Mouse (Mus musculus): ENCODE measurements around the gene Bpifb2. TPM values are rescaled to one million over a fixed set of nuclear protein-coding genes. Genes with fewer than 3 reads are reported as not detected.
"Not testable (repeated sequence)": the region's sequence is repeated elsewhere in the genome, so short reads cannot be mapped to it uniquely, and the experiment has no call there.

Bpifb2 gene
- not detected in 2 replicates for polyA plus RNA-seq (2015; fragmentation: Nextera tagmentation; extraction: Ambion mirVana)

GRCm38 (mm10) chr2:153874745-153875144 is at the start of gene Bpifb2:
Gene Bpifb2 (plus strand): TSS chr2:153875045.
- no peaks in the 10 kb centered on the region for H3K4me1 ChIP-seq (replicated peaks; ENCODE audit: control insufficient read depth, insufficient read depth, low read length)
- H3K27me3 ChIP-seq (replicated peaks; ENCODE audit: control insufficient read depth, insufficient read depth, low read length): no peaks in the 10 kb centered on the region
- H3K4me3 ChIP-seq (ENCODE audit: low read depth, low read length): no peak within 1 kb of the TSS
- no peak for TF ChIP-seq CTCF (IDR thresholded peaks at IDR 0.05; ENCODE audit: low read depth)
- H3K4me2 ChIP-seq (replicated peaks; ENCODE audit: low read depth): no peak within 1 kb of the TSS
- H3K9me3 ChIP-seq (ENCODE audit: control insufficient read depth): no peaks in the 10 kb centered on the region
- ATAC-seq: no peak
- no peak within 1 kb of the TSS for H3K27ac ChIP-seq (ENCODE audit: low read depth, low read length)
- 56% methylated on average over 9 of the region's 9 CpGs for WGBS
- no peaks in the 10 kb centered on the region for H3K36me3 ChIP-seq (ENCODE audit: control insufficient read depth, insufficient read depth)
- no peak within 1 kb of the TSS for H3K9ac ChIP-seq (ENCODE audit: low read depth, low read length)

DNA sequence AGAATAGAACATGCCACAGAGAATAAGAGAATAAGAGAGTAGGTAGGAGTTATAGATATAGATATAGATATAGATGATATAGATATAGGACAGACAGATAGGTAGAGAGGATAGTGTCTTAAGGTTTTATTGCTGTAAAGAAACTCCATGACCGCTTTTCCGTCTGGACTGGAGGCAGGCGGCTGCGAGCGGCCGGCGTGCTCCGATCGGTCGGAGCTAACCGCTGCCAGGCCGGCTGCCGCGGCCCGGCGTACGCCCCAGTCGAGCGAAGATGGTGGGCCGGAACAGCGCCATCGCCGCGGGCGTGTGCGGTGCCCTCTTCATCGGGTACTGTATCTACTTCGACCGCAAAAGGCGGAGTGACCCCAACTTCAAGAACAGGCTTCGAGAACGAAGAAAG is 48.9 kb upstream of the Bpifb2 start:
- ATAC-seq: not testable (repeated sequence)

DNA sequence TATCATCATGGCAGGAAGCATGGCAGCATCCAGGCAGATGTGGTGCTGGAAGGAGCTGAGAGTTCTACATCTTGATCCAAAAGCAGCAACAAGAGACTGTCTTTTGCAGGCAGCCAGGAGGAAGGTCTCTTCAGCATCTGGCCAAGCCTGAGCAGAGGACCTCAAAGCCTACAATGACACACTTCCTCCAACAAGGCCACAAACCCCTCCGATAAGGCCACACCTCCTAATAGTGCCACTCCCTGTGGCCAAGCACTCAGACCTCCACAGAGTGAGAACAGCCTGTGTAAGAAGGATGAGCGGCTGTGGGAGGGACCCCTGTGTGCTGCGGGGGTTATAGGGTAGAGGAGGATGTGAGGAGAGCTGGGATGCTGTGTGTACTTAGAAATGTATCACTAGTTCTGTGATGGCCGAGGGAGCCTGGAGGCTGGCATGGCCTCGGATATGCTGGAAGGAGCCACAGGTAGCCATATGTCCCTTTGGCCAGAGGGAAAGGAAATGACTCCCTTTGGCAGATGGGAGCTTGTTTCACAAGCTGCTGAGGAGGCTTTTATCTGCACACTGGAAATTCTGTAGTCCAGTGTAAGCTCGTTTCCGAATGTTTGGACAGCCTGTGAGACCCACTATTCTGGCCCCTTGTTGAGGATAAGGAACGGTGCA is 47.5 kb upstream of the Bpifb2 start:
- no peak for TF ChIP-seq CTCF (IDR thresholded peaks at IDR 0.05; ENCODE audit: low read depth)
- Histone ChIP-seq H3K27ac (ENCODE audit: low read depth, low read length) (no peak overlapping the region), H3K4me3 (ENCODE audit: low read depth, low read length) (no peak overlapping the region), H3K36me3 (ENCODE audit: control insufficient read depth, insufficient read depth) (no peaks in the 10 kb centered on the region), H3K4me1 (replicated peaks; ENCODE audit: control insufficient read depth, insufficient read depth, low read length) (no peaks in the 10 kb centered on the region), H3K9me3 (ENCODE audit: control insufficient read depth) (no peaks in the 10 kb centered on the region), H3K9ac (ENCODE audit: low read depth, low read length) (no peak overlapping the region), H3K27me3 (replicated peaks; ENCODE audit: control insufficient read depth, insufficient read depth, low read length) (no peaks in the 10 kb centered on the region), H3K4me2 (replicated peaks; ENCODE audit: low read depth) (no peak overlapping the region)
- no peak for ATAC-seq
- 82% methylated on average over 8 of the region's 8 CpGs for WGBS

More for the DNA sequence above, 48.9 kb upstream of the Bpifb2 start:
- H3K4me2 ChIP-seq (replicated peaks; ENCODE audit: low read depth); H3K9me3 ChIP-seq (ENCODE audit: control insufficient read depth); H3K27me3 ChIP-seq (replicated peaks; ENCODE audit: control insufficient read depth, insufficient read depth, low read length); H3K4me3 ChIP-seq (ENCODE audit: low read depth, low read length); H3K36me3 ChIP-seq (ENCODE audit: control insufficient read depth, insufficient read depth); H3K9ac ChIP-seq (ENCODE audit: low read depth, low read length); H3K4me1 ChIP-seq (replicated peaks; ENCODE audit: control insufficient read depth, insufficient read depth, low read length); H3K27ac ChIP-seq (ENCODE audit: low read depth, low read length): not testable (repeated sequence)
- 69% methylated on average over 32 of the region's 32 CpGs for WGBS

- Histone ChIP-seq H3K4me3 (ENCODE audit: low read depth, low read length) (no peak overlapping the region), H3K9ac (ENCODE audit: low read depth, low read length) (no peak overlapping the region), H3K9me3 (ENCODE audit: control insufficient read depth) (no peaks in the 10 kb centered on the region), H3K27ac (ENCODE audit: low read depth, low read length) (no peak overlapping the region), H3K4me2 (replicated peaks; ENCODE audit: low read depth) (no peak overlapping the region), H3K27me3 (replicated peaks; ENCODE audit: control insufficient read depth, insufficient read depth, low read length) (no peaks in the 10 kb centered on the region), H3K36me3 (ENCODE audit: control insufficient read depth, insufficient read depth) (no peaks in the 10 kb centered on the region), H3K4me1 (replicated peaks; ENCODE audit: control insufficient read depth, insufficient read depth, low read length) (no peaks in the 10 kb centered on the region)
- ATAC-seq: no peak
- WGBS: 80% methylated on average over 7 of the region's 7 CpGs
- TF ChIP-seq CTCF (IDR thresholded peaks at IDR 0.05; ENCODE audit: low read depth): no peak
These were observed 46.1 kb upstream of the Bpifb2 start for GRCm38 (mm10) chr2:153828704-153829103.

DNA sequence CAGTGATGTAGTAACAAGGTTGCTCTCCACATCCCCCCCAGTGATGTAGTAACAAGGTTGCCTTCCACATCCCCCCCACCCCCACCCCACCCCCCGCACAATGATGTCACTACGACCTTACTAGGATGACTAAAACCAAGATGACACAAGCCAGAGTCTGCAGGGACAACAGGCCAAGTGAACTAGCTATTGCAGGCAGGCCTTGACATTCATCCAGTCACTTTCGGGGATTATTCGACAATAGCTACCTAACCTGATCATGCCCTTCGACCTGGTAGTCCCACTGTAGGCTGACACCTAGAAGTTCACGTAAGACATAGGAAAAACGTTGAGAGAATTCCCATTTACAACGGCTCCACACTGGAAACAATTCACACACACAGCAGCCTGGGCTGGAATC is 41.6 kb upstream of the Bpifb2 start:
- no peak for ATAC-seq
- Histone ChIP-seq H3K4me3 (ENCODE audit: low read depth, low read length) (no peak overlapping the region), H3K4me2 (replicated peaks; ENCODE audit: low read depth) (no peak overlapping the region), H3K4me1 (replicated peaks; ENCODE audit: control insufficient read depth, insufficient read depth, low read length) (no peaks in the 10 kb centered on the region), H3K27me3 (replicated peaks; ENCODE audit: control insufficient read depth, insufficient read depth, low read length) (no peaks in the 10 kb centered on the region), H3K9ac (ENCODE audit: low read depth, low read length) (no peak overlapping the region), H3K36me3 (ENCODE audit: control insufficient read depth, insufficient read depth) (no peaks in the 10 kb centered on the region), H3K9me3 (ENCODE audit: control insufficient read depth) (no peaks in the 10 kb centered on the region), H3K27ac (ENCODE audit: low read depth, low read length) (no peak overlapping the region)
- TF ChIP-seq CTCF (IDR thresholded peaks at IDR 0.05; ENCODE audit: low read depth): no peak
- WGBS: 81% methylated on average over 8 of the region's 8 CpGs

- Histone ChIP-seq H3K9me3 (ENCODE audit: control insufficient read depth) (no peaks in the 10 kb centered on the region), H3K27ac (ENCODE audit: low read depth, low read length) (no peak overlapping the region), H3K4me2 (replicated peaks; ENCODE audit: low read depth) (no peak overlapping the region), H3K27me3 (replicated peaks; ENCODE audit: control insufficient read depth, insufficient read depth, low read length) (no peaks in the 10 kb centered on the region), H3K9ac (ENCODE audit: low read depth, low read length) (no peak overlapping the region), H3K4me3 (ENCODE audit: low read depth, low read length) (no peak overlapping the region), H3K36me3 (ENCODE audit: control insufficient read depth, insufficient read depth) (no peaks in the 10 kb centered on the region), H3K4me1 (replicated peaks; ENCODE audit: control insufficient read depth, insufficient read depth, low read length) (no peaks in the 10 kb centered on the region)
- no peak for TF ChIP-seq CTCF (IDR thresholded peaks at IDR 0.05; ENCODE audit: low read depth)
- ATAC-seq: no peak
- WGBS: 84% methylated on average over 8 of the region's 8 CpGs
These were observed 32.0 kb upstream of the Bpifb2 start for GRCm38 (mm10) chr2:153842854-153843253.

DNA sequence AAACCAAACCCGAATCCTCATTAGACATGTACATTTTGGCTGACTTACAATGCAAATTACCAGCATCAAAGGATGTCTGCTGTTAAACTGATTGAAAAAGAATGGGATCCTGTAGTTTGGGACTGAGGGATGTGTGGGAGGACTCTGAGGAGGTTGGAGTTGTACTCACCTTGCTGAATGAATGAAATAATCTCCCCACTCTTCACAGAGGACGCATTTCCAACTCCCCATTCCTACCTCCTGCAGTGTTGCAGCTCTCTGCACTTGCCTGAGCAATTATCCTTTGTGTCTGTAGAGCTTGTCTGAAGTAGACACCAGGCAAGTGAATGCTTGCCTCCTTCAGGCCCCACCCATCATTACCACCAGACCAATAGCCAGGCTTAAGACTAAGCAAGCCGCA is 26.5 kb upstream of the Bpifb2 start:
- WGBS: 85% methylated on average over 3 of the region's 3 CpGs
- Histone ChIP-seq H3K4me3 (ENCODE audit: low read depth, low read length) (no peak overlapping the region), H3K27ac (ENCODE audit: low read depth, low read length) (no peak overlapping the region), H3K9me3 (ENCODE audit: control insufficient read depth) (no peaks in the 10 kb centered on the region), H3K4me1 (replicated peaks; ENCODE audit: control insufficient read depth, insufficient read depth, low read length) (no peaks in the 10 kb centered on the region), H3K9ac (ENCODE audit: low read depth, low read length) (no peak overlapping the region), H3K27me3 (replicated peaks; ENCODE audit: control insufficient read depth, insufficient read depth, low read length) (no peaks in the 10 kb centered on the region), H3K36me3 (ENCODE audit: control insufficient read depth, insufficient read depth) (no peaks in the 10 kb centered on the region), H3K4me2 (replicated peaks; ENCODE audit: low read depth) (no peak overlapping the region)
- TF ChIP-seq CTCF (IDR thresholded peaks at IDR 0.05; ENCODE audit: low read depth): no peak
- ATAC-seq: no peak

Measured in intestine, postnatal 0 days (tissue).